Mouse (Mus musculus) c-Kit-positive CD71-positive TER-119-negative erythroid progenitor cells, embryonic 14.5 days (primary cell): ENCODE data around the gene AU040320.

Experiments used
- DNase-seq: peaks from one replicate; pipeline ENCODE4 v3.0.0-alpha.2; 2013; ENCODE audit warnings: low read depth

AU040320 gene

DNA sequence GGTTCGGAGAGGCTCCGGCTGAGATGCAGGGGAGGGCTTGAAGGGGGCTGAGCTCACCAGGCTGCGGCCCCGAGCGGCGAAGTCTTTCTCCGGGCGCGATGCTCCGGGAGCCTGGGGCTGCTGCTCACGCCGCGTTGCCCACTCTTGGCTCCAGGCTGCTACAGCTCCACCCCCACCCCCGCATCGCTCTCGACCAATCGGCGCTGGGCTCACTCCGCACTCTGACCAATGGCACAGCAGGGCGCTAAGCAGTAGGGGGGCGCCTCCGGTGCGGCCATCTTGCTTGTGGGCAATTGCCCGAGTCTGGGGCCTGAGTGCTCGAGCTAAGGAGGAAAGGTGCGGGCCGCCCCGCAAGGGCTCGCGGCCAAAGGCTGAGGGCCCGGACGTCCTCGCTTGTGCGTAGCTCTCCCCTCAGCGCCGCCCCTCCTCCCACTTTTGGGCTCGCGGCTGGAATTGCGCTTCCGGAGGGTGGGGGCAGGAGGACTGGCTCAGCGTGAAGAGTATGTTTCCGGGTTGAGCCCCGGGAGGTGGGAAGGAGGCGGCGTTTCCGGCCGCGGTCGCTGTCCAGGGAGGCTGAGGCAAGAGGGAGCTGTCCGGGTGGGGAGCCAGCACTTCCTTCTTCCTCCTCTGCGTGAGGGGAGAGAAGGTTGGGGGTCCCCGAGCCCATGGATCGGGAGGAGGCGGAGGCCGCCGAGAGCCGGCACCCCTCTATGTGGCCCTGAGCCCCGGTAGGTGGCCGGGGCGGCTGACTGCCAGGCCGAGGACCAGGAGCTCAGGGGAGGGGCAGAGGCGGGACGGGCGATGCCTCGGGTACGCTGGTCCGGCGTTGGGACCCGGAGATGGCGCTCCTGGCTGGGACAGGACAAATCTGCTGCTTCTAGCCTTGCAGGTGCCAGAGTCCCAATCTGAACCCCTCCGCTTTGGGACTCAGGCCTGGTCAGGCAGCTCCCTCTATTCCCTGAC, at the start of gene AU040320, which contains the start of gene Ncdn:
Gene AU040320, plus strand, starts transcription at position 277 of the 963 bp plus-strand sequence.
Gene Ncdn, minus strand, starts transcription at position 171 of the 963 bp plus-strand sequence.
- DNase-seq = peak; percentile 90

GRCm38 (mm10) chr4:126706630-126707438, 46.5 kb upstream of the AU040320 start:
- DNase-seq = no peak

DNA sequence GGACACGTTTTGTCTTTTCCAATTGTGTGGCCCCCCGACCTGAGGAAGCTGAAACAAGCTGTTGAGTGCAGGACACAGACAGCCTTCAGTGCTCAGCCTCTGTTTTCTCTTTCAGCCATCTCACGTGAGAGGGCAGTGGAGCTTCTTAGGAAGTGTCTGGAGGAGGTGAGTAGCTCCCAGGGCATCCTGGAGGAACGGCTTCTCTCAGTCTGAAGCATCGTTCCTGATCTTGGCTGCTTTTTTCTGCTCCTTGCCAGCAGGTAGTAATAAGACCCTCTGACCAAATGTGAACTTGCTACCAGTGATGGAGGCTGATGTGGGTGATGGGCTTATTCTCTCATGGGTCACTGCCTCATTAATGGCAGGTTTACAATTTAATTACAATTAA, 45.9 kb upstream of the AU040320 start:
- no peak for DNase-seq

DNA sequence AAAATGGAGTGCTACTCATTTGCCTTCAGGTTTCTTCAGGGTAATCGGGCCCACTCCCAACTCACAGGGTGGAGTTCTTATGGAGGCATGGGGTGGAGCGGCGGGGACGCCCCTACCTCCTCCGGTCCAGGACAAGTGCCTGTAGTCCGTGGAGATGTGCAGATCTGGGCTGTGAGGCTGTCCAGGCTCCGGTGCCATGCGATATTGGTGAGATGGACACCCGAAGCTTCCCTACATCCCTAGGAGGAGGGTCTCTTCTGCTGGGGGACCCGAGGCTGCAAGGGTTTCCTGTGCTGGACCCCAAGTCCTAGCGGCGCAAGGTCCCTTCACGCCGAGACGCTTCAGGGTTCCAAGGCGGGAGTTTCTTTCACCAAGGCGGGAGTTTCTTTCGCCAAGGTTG, 21.2 kb upstream of the AU040320 start:
- DNase-seq = no peak

DNA sequence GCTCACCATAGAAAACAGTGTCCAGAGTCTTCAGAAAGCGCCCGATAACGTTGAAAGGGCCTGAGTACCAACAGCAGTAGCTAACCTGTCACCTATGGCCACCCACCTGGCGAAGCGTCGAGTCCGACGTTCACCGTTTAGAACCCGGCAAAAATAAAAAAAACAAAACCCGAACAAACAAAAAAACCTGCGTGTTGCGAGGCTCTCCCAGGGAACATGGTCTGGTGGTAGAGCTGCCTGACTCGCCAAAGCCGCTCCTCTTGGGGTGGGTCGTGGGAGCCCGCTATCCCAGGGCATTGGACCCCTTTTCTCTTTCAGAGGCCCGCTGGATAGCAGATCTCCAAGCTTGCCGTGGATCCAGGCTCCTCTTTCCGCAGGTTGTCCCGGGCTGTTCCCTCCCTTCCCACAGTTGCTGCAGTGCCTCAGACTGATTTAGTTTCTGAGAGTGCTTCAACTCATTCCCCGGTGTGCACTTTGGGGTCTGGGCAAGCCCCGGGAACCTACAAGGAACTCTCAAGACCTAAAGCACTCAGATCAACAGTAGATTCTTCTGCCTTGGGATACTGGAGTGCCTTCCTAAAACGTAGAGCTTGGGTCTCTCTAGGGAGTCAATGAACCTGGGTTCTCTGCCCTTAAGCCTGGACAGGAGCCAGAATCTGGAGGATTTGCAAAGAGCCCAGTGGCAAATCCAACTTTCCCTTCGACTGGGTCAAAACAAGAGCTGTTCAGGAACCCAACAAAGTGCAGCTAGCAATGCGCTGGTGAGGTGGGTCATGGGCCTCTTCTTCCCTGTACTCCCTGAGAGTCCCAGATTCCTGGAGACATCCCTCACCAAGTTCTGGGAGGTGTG, 20.6 kb upstream of the AU040320 start:
- no peak for DNase-seq

GRCm38 (mm10) chr4:126734001-126734603, 19.2 kb upstream of the AU040320 start:
- no peak for DNase-seq

DNA sequence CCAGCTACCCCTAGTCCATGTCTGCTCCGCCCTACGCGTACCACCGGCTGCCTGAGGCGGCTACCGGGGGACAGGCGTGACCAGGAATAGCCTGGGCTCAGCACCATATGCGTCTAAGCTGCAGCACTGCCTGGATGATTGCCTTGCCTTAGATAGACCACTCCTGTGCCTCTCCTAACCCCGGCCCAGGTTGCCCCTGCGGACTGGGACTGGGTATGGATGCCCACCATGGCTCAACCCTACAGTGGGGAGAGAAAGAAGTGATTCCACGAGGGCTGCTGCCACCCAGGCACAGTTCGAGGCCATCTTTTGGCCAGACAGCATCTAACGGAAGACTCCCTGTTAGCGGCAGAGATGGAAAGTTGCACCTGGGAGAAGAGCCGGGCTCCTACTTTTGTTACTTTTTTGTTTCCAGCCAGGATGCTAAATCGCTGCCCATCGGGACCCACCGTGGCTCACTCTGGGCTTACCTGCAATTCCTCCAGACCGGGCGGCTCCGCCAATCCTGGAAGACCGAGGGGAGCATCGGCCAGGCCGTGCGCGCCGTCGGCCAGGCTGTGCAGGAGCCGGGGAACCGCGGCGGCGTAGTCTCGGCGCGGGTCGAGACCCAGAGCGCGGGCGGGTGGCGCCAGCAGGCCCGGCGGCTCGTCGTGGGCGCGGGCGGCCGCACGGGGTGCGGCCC, 18.5 kb upstream of the AU040320 start:
- no peak for DNase-seq

- DNase-seq = no peak
Observed at GRCm38 (mm10) chr4:126735382-126736000, 17.9 kb upstream of the AU040320 start.

DNA sequence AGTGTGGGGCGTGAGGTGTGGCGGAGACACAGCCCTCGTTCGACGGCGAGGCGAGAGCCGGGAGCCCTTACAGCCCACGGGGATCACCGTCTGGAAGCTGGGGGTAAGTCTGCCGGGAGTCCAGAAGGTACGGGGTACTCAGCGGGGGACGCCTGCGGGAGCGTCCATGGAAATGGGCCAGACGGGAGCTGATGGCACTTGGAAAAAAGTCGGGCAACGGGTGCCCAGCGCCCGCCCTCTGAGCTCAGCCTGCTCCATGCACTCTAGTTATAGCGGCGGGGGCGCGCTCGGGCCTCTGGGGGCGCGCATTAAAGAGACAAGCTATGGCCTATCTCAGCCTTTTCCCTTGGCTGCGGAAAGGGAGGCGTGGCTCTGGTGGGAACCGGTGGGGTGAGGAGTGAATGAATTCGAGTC, 17.3 kb upstream of the AU040320 start, which contains the start of gene Tfap2e:
Gene Tfap2e, minus strand, starts transcription at position 240 of the 414 bp plus-strand sequence.
- no peak for DNase-seq

DNA sequence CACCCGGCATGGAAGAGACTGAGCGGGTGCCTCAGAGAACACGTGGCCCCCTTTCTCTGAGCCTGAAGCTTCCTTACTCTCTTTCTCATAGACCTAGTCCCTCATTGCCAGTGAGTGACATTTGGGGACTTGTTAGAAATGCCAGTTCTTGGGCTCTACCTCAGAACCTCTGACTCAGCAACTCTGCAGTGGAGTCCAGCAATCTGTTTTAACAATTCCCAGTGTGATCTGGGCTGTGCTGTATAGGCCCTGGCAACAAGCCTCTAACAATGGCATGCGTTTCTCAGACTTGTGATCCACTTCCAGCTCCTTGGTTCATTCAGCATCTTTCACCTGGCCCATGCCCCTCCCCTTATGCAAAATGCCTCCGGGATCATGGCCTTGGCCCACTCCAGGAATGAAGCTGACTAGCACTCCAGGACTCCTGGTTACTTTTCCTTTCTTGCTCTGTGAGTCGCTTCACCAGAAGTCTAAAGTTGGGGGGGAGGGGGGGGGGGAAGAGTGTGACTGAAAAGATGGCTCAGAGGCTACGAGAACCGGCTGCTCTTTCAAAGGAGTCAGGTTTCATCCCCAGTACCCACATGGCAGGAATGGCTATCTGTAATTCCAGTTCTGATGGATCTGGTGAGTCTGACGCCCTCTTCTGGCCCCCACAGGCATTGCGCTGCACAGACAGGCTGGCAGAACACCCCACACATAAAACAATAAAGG, 13.2 kb upstream of the AU040320 start:
- no peak for DNase-seq

DNA sequence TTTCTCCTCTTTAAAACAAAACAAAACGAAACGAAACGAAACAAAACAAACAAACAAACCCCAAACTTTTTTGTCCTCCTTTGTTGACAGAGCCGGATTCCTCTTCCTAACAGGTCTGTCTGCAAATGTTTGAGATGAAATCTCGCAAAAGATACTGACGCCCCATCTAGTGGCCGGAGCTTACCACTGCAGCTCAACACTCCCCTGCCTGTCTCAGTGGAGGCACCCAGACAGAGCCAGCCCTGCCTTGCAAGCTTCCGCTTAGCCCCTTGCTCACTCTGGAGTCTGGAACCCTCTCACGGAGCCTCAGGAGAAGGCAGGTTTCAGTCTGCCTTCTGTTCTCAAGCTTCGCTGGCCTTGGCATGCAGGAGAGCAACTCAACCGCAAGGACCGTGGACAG, 11.9 kb upstream of the AU040320 start:
- peak; percentile 77 for DNase-seq

GRCm38 (mm10) chr4:126742976-126743375, 10.4 kb upstream of the AU040320 start:
- DNase-seq = no peak

DNA sequence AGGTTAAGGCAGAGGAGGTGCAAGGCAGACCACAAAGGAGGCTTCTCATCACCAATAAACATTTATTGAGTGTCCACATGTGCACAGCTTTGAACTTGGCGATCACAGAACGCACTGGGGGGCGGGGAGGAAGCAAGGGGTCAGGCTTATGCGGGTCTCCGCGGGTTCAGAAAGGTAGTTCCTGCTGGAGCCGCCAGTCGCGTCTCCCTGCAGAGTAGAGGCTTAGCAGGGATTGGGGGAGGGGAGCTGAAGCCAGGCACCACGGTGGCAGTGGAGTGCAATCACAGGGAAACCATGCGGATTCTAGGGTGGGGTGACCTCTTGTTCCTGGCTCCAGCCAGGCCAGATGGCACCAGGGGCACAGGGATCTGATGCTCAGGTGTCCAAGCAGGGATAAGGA, 9.6 kb upstream of the AU040320 start:
- DNase-seq = no peak

DNA sequence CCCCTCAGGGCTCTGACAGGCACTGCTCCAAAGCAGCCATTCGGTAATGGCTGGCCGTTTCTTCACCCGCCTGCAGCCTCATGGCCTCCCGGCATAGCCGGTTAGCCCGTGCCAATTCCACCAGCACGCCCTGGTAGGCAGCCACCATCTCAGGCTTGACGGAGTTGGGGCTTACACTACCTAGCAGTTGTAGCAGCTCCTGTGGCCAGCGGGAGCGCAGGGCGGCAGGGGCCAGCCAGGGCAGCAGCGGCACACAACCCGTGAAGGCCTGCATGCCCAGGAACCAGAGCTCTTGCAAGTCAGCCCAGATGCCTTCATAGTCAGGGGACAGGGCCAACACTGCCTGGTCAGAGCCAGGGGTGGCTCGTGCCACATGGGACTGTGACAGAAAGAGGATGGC, 8.5 kb upstream of the AU040320 start:
- no peak for DNase-seq

GRCm38 (mm10) chr4:126745506-126746193, 7.7 kb upstream of the AU040320 start:
- DNase-seq = peak; percentile 55

- no peak for DNase-seq
Observed at GRCm38 (mm10) chr4:126746194-126746840, 7.0 kb upstream of the AU040320 start.

- DNase-seq = no peak
Observed at GRCm38 (mm10) chr4:126748381-126748780, 5.0 kb upstream of the AU040320 start.

DNA sequence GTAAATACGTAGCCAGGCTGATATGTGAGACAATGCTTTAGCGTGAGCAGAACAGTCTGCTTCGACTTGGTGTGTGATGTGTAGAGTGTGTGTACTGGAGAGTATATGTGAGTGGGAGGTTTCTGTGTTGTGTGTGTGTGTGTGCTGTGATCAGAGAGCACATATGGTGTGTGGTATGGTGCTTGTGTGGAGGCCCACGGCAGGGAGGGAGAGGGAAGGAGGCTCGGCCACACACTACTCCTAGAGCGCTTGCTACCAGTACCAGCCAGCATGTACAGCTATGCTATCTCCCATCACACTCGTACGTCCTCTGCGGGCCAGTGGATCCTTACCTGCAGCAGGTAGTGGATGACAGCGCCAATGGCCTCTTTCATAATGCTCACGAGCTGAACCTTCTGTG, 3.8 kb upstream of the AU040320 start:
- DNase-seq = no peak
